Mouse (Mus musculus): ENCODE data around the gene Clcnka.

DNA sequence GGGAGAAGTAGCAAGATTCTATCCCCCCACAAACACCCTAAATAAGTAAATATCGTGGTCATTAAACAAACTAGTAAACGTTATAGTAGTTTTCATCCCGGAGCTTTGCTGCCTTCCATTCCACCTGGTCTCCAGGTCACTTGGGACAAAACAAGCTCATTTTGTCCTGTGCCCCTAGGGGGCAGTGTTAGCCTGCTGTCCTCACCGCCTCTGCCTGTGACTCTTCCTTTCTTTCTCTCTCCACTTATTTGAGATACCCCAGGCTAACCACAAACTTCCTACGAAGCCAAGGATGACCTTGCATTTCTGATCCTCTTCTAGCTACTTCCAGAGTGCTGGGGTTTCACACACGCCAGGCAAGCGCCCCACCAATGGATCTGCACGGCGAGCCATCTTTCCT is 32.5 kb upstream of the Clcnka start:
- no peak for TF ChIP-seq CTCF (IDR thresholded peaks at IDR 0.05; ENCODE audit: control insufficient read depth, insufficient read depth, insufficient read length)
- TF ChIP-seq FOSL1 (IDR thresholded peaks at IDR 0.05; ENCODE audit: insufficient read depth, low read length, poor library complexity, severe bottlenecking), result no peak
- no peak for TF ChIP-seq USF1 (IDR thresholded peaks at IDR 0.05; ENCODE audit: low read depth)
- TF ChIP-seq MAX (IDR thresholded peaks at IDR 0.05), result no peak
- no peak for TF ChIP-seq CEBPB (IDR thresholded peaks at IDR 0.05; ENCODE audit: low read depth)

All from C2C12 (cell line).